Mouse (Mus musculus) testis, postnatal 10 days (tissue): ENCODE measurements around the gene Stim2.

Experiments
- DNase-seq: peaks from one replicate; pipeline ENCODE4 v3.0.0; 2021; ENCODE audit warnings: low spot score

The Stim2 gene

DNA sequence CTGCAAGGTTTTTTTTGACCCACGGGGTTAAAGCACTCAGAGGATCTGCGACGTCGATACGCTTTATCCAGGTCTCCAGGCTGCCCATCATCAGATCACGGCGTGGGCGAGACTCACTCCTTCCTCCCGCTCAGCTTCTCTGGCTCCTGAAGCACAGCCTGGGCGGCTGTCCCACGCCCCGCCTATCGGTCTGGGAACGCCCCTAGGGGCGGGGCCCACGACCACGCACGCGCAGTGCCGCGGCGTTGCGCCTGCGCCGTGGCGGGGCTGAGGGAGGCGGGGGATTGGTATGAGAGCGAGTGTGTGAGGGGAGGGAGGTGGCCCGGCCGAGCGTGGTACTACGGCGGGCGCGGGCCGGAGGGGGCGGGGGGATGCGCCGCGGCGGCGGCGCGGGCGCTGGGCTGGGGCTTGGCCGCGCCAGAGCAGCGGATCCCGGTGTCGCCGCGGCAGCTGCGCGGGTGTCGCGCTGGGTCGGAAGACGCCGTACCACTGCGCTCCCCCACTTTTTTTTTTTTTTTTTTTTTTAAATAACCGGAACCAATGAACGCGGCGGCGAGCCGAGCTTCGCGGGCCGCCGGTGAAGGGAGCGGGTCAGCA, at the start of gene Stim2:
TSS of gene Stim2 (plus strand) at position 354 of the 597 bp plus-strand sequence.
- DNase-seq = peak; percentile 97

DNA sequence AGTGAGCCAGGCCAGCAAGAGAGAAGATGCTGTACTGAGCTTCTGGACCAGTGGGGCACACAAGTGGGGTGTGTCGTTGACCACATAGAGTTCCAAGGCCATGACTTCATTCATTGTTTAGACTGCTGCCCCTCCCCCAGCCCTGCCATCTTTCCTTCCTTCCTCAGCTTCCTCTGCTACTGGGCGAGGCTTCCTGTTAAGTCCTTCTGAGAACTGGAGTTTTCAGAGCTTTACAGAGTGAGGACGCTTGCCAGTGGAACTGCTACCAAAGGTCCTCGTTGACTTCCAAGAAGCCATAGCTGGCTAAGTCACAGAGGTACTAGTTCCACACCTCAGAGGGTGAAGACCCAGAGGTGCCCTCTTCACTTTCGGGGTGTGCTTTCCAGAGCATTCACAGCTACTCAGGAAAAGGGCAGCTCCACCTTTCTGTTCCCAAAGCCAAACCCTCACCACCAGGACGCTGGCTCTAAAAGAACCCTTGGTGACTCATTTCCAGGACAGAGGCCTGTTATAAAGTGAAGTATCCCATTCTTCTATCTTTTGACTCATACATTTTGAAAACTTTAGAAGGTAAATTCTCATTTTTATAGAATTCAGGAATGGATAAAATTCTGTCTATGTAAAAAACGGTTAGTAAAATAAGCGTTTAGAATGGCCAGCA, 49.6 kb upstream of the Stim2 start:
- DNase-seq = no peak

- DNase-seq = no peak
Observed at GRCm38 (mm10) chr5:53950189-53950588, 48.1 kb upstream of the Stim2 start.

DNA sequence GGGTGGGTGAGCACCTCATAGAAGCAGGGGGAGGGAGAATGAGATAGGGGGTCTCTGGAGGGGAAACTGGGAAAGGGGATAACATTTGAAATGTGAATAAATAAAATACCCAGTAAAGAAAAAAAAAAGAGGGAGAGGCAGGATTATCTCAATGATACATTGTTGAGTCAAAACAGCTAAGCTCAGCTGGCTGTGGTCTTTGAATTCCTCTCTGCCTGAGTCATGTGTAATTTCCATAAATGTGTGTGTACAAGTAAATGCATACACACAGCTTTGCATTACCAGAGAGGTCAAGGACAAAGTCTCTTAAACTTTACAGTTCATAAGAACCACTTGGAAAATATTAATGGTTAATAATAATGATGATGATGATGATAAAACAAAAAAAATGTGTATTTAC, 45.1 kb upstream of the Stim2 start:
- no peak for DNase-seq

GRCm38 (mm10) chr5:53953797-53954196, 44.5 kb upstream of the Stim2 start:
- DNase-seq = no peak

- DNase-seq = no peak
Observed at GRCm38 (mm10) chr5:53955966-53956365, 42.3 kb upstream of the Stim2 start.

DNA sequence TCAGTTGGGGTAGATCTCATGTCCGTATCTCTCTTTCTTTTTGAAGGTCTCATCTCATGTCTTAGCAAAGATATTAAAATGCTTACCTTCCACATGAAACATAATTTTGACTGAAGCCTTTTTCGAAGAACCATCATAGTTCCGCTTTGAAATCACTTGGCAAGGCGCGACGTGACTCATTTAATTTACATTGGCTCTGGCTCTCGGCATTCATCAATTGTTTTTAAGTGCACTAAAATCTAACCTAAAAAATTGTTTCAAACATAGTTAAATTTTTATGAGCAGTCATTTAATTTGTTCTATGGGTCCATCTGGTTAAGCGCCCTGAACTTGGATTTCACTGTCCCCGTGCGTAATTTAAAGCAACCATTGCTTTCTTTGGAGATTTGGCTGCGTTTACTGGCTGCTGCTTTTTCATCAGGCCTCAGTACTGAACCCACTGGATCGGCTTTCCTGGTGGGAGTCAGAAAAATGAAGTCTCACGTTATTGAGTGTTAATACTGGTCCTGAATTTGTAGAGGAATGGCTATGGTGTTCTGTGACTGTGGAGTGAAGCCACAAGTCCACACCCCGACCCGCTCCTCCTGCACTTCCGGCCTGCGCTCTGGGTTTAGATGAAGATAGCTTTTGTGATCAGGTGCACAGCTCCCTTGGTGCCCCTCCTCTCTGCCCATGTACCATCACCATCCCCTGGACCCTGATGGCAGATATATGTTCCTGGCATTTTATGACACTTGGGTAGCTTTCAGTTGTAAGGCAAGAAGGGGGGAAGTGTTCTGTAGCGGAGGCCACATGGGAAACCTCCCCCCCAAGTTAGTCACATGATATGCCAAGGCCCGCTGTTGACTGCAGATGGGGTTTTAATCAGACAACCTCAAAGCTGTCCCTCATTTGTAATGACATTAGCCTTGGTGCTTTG, 41.6 kb upstream of the Stim2 start:
- DNase-seq = no peak

GRCm38 (mm10) chr5:53957348-53957747, 41.0 kb upstream of the Stim2 start:
- no peak for DNase-seq

GRCm38 (mm10) chr5:53961229-53961628, 37.1 kb upstream of the Stim2 start:
- DNase-seq = no peak

GRCm38 (mm10) chr5:53961830-53962515, 36.3 kb upstream of the Stim2 start:
- DNase-seq = no peak

GRCm38 (mm10) chr5:53965656-53966055, 32.6 kb upstream of the Stim2 start:
- no peak for DNase-seq

DNA sequence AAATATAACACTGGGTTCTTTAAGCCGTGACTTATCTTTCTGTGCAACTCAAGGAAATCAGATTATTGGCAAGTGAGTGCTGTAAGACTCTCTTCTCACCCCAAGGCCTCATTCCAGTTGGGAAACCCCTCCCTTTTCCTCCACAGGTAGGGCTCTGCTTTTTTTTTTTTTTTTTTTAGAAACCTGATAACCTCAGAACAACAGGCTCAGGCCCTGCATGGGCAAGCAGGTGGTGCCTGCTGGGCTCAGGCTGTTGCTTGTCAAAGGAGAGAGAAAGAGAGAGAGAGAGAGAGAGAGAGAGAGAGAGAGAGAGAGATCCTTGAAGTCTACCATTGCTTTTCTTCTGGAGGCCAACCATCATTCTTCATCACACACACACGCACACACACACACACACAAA, 30.7 kb upstream of the Stim2 start:
- no peak for DNase-seq

DNA sequence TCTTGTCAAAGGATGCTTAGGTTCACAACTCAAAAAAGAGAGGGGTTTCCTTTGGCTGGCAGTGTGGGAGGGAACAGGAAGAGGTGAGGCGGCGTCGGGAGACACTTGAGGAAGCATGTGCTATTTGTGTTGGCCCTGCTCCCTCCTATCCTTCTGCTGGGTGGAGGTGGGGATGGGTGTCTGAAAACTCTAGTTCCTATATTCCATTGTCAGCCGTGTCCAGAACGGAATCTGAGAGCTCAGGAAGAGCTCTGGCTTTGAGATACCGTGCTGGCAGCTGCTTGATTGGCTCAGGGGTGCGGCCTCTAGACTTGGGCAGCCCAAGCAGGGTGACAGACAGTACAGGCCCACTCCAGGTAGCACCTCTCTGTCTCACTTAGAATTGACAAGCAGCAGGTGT, 28.1 kb upstream of the Stim2 start:
- no peak for DNase-seq

DNA sequence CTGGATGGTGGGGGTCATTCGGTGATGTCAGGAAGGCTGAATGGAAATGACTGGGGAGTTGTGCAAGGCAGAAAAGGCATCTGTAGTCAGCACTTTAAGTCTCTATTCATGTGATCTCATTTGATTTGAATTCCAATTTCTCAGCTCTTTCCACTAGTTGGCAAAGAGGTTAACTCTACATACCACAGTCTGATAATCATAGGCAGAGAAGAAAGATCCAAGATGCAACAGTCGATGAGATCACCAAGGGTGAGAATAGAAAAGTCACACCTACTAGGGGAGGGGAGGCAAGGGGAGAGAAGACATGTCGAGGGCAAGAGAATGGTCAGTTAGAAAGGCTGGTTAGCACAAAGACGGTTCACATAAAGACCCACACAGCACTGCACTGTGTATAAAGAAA, 27.1 kb upstream of the Stim2 start:
- no peak for DNase-seq

DNA sequence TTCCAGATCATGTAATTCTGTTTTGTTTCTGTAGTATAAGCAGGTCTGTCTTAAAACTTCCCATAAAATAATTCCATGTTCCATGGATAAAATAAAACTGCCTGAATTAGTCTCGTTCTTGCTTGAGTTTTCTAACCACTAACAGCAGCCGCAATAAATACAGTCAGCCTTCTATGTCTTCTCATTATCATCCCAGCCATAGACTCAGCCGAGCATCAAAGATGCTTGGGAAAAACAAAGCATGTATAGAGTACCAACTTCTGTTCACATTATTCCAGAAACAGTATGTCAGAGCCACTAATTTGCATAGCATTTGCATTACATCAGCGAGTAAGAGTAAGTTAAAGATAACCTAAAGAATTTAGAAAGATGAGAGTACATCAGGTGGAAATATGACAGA, 25.4 kb upstream of the Stim2 start:
- DNase-seq = no peak

- DNase-seq = no peak
Observed at GRCm38 (mm10) chr5:53976497-53976896, 21.8 kb upstream of the Stim2 start.

DNA sequence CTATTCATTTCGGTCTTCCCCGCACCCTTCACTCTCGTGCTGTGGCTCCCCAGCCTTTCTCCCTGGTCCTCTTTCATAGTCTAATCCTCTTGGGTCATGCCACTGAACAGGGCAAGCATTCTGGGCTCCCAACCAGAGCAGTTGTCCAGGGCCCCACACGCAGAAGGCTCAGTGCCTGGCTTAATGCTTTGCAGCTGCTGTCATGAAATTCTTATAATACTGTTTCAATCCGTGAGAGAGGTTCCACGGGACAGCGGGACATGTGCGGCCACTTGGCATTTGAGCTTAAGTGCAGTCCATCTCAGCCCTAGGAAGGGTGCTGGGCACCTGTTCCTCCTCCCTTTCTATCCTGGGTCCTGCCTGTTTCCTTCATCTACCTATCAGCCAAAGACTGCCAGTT, 21.2 kb upstream of the Stim2 start:
- DNase-seq = no peak

GRCm38 (mm10) chr5:53983358-53983757, 14.9 kb upstream of the Stim2 start:
- no peak for DNase-seq

GRCm38 (mm10) chr5:53985632-53986031, 12.7 kb upstream of the Stim2 start:
- no peak for DNase-seq

DNA sequence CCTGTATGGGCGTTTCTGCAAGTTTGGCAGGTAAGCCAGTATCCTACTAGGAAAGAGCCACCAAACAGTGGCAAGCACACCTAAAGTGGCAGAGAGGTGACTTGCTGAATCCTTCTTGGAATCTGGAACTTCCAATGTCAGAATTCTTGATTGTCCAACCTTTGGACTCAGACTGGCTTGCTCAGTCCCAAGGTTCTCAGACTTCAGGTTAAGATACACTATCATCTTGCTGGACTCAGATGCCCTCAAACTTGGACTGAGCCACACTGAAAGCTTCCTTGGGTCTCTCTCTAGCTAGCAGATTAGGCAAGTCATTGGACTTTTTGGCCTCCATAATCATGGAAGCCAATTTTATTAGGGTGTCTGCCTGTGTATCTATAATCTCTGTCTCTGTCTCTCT, 10.8 kb upstream of the Stim2 start:
- no peak for DNase-seq

GRCm38 (mm10) chr5:53988053-53988452, 10.2 kb upstream of the Stim2 start:
- DNase-seq = no peak

DNA sequence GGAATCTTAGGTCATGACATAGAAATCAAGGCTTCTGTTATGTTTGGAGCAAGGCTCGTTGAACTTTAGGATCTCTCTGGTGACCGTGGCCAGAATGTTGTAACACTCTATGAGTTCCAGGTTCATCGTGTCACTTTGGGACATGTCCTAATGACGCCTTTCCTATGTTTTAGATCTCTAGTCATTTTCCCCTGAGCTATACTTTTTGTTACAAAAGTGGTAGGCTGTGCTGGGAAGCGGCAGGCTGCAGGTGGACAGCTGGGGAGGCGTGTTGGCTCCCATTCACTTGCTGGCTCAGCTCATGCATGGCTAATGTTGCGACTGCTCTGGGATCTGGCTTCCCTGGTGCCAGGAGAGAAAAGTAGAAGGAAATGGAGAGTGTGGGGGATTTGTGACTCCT, 5.7 kb upstream of the Stim2 start:
- no peak for DNase-seq

DNA sequence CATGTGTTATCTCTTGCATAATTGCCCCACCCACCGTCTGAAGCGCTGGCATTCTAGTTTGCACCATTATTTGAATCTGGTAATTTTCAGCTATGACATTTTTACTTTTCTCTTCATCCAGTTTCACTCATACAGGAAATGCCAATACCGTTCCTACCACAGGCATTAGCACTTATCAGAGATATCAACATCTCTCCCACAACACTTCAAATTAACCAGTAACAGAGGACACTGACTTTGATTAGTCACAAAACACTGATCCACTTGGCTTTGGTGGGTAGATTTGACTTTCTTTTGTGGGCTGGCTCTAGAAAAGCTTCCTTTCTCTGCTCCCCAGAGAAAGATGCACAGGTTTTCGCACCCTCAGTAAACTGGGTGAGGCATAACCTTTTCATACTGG, 3.7 kb upstream of the Stim2 start:
- no peak for DNase-seq
